Mouse (Mus musculus) adrenal gland, adult 18-20 months (tissue): ENCODE data around the gene Hist1h3c. TPM values are rescaled to one million over a fixed set of nuclear protein-coding genes. Genes with fewer than 3 reads are reported as not detected.
"Not testable (repeated sequence)": the region's sequence is repeated elsewhere in the genome, so short reads cannot be mapped to it uniquely, and the experiment has no call there.

Experiments used
- DNase-seq, 2 experiments: peaks; one replicate each; pipeline ENCODE4 v3.0.0; 2021 to 2022; ENCODE audit warnings: low spot score in 2 of 2
- total RNA-seq, 2 experiments: library from RNA; stranded (reverse); gene quantifications; 1 replicate in 1 of 2; 2 replicates in 1 of 2; pipeline ENCODE4 v1.2.3; 2021

The Hist1h3c gene
- total RNA-seq, 2 experiments from 2014 or later = 4.6 to 5.4 TPM

- no peak for DNase-seq
These were observed 5.1 kb downstream of the Hist1h3c start for GRCm38 (mm10) chr13:23740256-23740840.

DNA sequence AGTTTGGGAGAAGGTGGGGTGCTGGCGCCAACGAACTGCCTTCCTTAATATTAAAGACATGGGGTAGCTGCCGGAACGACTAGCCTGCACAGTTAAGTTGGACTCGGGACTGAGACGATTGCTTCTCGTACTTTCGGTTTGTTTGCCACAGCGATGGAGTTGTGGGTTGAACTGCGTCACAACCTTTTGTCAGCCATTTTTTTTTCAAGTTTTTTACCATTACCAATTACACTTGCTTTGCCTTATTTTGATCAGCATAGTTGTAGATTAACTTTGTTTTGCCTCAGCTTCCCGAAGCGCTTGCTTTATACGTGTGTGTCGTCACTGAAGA lies 5.5 kb downstream of the Hist1h3c start:
- DNase-seq = no peak

DNA sequence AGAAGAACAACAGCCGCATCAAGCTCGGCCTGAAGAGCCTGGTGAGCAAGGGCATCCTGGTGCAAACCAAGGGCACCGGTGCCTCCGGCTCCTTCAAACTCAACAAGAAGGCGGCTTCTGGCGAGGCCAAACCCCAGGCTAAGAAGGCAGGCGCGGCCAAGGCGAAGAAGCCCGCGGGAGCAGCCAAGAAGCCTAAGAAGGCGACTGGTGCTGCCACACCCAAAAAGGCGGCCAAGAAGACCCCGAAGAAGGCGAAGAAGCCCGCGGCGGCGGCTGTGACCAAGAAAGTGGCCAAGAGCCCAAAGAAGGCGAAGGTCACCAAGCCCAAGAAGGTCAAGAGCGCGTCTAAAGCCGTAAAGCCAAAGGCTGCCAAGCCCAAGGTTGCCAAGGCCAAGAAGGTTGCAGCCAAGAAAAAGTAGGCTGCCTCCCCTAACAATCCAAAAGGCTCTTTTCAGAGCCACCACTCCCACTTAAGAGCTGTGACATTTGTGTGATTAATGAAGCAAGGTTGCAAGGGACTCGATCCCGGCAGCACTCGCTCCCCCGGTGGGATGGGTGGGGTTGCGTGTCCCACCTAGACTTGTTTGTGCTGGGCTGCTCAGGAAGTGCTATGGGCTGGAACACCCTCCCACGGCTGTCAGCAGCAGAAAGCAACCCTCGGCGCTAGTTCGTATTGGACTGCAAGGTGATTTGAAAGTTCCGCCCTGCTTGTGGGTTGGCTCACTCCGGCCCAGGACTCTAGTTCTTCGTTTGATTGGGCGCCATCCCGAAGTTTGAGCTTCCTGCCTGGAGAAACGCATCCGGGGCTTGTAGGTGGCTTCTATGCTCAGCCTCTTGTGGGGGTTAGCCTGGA lies 6.1 kb downstream of the Hist1h3c start:
- DNase-seq = peak; percentile 78 to 79

DNA sequence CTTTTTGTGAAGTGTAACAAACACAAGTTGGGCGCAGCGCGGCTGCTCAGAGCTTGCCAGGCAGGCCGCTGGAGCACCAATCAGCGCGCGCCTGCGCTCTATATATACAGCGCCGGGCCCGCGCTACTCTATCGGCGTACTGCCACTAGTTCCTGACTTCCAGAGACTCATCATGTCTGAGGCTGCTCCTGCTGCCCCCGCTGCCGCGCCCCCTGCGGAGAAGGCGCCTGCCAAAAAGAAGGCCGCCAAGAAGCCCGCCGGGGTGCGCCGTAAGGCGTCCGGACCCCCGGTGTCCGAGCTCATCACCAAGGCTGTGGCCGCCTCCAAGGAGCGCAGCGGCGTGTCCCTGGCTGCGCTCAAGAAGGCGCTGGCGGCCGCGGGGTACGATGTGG lies 6.7 kb downstream of the Hist1h3c start, which contains the start of gene Hist1h1c:
Gene Hist1h1c (plus strand): TSS at position 132 of the 392 bp plus-strand sequence.
- DNase-seq = peak; percentile 86 to 91

- DNase-seq = no peak
These were observed 7.4 kb downstream of the Hist1h3c start for GRCm38 (mm10) chr13:23738041-23738440.

DNA sequence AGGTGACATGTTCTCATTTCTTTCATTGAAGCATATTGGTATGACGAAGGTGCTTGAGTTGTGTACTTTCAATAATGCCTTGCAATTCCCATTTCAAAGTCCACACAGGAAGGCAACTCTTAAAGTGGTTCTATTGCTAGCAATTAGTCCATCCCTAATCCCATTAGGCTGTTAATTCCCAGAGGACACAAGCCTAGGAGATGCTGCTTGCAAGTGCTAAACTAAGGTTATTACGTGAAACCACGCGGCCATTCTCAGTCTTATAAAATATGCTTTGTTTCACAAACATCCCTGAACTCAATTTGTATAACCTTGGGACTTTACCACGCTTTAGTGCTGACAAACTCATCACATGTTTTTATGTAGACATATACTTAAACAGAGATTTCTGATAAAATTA lies 8.3 kb downstream of the Hist1h3c start:
- no peak for DNase-seq

- DNase-seq = no peak
These were observed 13.1 kb downstream of the Hist1h3c start for GRCm38 (mm10) chr13:23732156-23732804.

GRCm38 (mm10) chr13:23730479-23730878 lies 14.9 kb downstream of the Hist1h3c start:
- no peak for DNase-seq

- DNase-seq = no peak
These were observed 15.7 kb downstream of the Hist1h3c start for GRCm38 (mm10) chr13:23729706-23730105.

DNA sequence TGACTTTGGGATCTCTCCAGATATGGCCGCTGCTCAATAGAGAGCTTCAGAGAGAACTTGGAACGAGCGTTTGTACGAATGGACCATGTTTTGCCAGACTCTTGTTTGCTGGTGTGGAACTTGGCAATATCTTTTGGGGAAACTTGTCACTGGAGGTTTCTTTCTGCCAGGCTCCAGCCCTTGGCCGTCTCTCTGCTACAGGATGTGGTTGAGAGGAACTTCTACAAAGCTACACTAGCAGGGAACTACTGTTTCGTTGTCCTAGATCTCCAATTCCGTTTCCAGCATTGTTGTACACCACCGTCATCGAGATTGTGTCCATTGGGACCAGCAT lies 16.2 kb downstream of the Hist1h3c start:
- no peak for DNase-seq

- DNase-seq = no peak
These were observed 16.8 kb downstream of the Hist1h3c start for GRCm38 (mm10) chr13:23728472-23729191.

DNA sequence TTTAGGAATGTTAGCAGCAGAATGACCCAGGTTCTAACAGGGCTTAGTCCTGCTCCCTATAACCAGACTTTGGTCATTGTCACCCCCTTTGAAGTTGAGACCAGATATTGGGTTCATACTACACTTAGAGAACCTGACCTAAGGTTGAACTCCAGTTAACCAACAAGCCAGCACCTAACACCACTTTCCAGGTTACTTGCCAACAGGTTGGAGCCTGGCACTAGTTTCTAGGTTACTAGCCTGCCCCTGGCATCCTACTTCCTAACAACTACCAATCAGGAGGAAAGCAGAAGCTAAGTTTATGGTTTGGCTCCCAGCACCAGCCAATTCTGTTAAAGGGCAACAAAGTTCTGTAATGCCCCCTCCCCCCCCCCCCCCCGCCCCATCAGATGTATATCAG lies 20.2 kb downstream of the Hist1h3c start:
- no peak for DNase-seq

DNA sequence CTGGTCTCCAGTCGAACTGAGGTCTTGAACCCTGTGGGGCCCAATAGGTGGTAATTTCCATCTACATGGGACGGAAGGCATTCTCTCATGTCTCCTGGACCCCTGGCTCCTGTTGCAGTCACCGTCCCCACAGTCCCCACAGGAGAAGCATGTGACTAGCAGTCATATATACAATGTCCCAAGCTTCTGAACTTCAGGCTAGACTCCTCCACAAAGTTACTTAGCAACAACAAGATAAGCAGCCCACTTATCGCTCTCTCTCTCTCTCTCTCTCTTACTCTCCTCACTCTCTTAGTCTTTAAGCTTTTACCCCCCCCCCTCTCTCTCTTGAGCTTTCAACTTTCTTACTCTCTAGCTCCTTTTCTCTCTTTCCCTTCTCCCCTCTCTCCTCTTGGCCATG lies 21.2 kb downstream of the Hist1h3c start:
- DNase-seq = no peak

- DNase-seq = not testable (repeated sequence)
These were observed 27.7 kb downstream of the Hist1h3c start for GRCm38 (mm10) chr13:23717593-23718245.

GRCm38 (mm10) chr13:23717176-23717575 lies 28.2 kb downstream of the Hist1h3c start:
- no peak for DNase-seq

DNA sequence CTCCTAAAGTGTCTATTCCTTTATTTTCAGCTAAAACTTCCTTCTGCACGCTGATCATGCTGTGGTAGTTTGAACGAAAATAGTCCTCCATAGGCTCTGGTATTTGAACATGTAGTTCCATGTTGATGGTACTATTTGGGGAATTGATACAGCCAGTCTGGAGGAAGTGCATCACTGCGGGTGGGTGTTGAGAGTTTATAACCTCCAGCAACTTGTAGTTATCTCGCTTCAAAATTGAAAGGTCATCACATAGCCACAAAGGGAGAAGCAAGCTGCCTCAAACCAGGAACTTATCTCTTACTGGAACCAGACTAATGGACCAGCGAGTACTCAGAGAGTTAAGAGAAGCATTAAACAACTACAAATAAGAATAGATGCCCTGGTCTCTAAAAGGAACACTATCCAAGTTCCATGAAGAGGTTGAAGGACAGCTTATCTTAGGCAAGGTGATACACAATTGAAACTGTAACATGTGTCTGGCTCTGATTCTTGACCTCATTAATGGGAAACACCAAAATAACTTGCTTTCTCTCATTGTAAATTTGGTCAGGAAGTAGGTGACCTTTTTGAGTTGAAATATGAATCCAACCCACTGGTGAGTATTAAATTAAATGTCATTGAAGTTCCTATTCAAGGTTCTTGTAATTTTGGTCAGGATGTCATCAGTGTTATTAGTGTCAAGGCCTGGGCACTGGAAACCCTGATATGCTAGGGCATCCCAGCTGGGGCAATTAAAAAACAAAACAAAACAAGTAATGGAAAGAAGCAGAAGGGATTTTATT lies 28.9 kb downstream of the Hist1h3c start:
- no peak for DNase-seq

- peak; percentile 53 to 56 for DNase-seq
These were observed 34.9 kb downstream of the Hist1h3c start, which contains the start of gene Hfe for GRCm38 (mm10) chr13:23710374-23711089. Gene Hfe, minus strand, starts transcription at chr13:23710854.

- no peak for DNase-seq
These were observed 35.6 kb downstream of the Hist1h3c start for GRCm38 (mm10) chr13:23709714-23710373.

- DNase-seq = no peak
These were observed 36.7 kb downstream of the Hist1h3c start for GRCm38 (mm10) chr13:23708654-23709053.
